Mouse (Mus musculus): ENCODE results near the gene Lamc1.

The Lamc1 gene

GRCm38 (mm10) chr1:153296035-153296434, 36.6 kb downstream of the Lamc1 start:
- no peak for DNase-seq

- no peak for DNase-seq
Observed at GRCm38 (mm10) chr1:153292892-153293291, 39.7 kb downstream of the Lamc1 start.

- no peak for DNase-seq
Observed at GRCm38 (mm10) chr1:153292202-153292601, 40.4 kb downstream of the Lamc1 start.

- DNase-seq, result no peak
Observed at GRCm38 (mm10) chr1:153291416-153291815, 41.2 kb downstream of the Lamc1 start.

- DNase-seq, result peak; percentile 34
Observed at GRCm38 (mm10) chr1:153288010-153288409, 44.6 kb downstream of the Lamc1 start.

GRCm38 (mm10) chr1:153287443-153287842, 45.1 kb downstream of the Lamc1 start:
- no peak for DNase-seq

- DNase-seq, result no peak
Observed at GRCm38 (mm10) chr1:153286216-153286615, 46.4 kb downstream of the Lamc1 start.

- no peak for DNase-seq
Observed at GRCm38 (mm10) chr1:153285188-153285587, 47.4 kb downstream of the Lamc1 start.

GRCm38 (mm10) chr1:153282342-153282975, 50.1 kb downstream of the Lamc1 start:
- DNase-seq, result no peak

- DNase-seq, result no peak
Observed at GRCm38 (mm10) chr1:153281483-153281882, 51.1 kb downstream of the Lamc1 start.

GRCm38 (mm10) chr1:153280411-153280810, 52.2 kb downstream of the Lamc1 start:
- DNase-seq, result no peak

GRCm38 (mm10) chr1:153278028-153278613, 54.5 kb downstream of the Lamc1 start:
- DNase-seq, result no peak

- DNase-seq, result no peak
Observed at GRCm38 (mm10) chr1:153275466-153275865, 57.1 kb downstream of the Lamc1 start.

GRCm38 (mm10) chr1:153274611-153275010, 58.0 kb downstream of the Lamc1 start:
- no peak for DNase-seq

- DNase-seq, result no peak
Observed at GRCm38 (mm10) chr1:153273657-153274056, 58.9 kb downstream of the Lamc1 start.

- no peak for DNase-seq
Observed at GRCm38 (mm10) chr1:153270827-153271226, 61.8 kb downstream of the Lamc1 start.

- no peak for DNase-seq
Observed at GRCm38 (mm10) chr1:153269681-153270080, 62.9 kb downstream of the Lamc1 start.

- DNase-seq, result no peak
Observed at GRCm38 (mm10) chr1:153268806-153269309, 63.7 kb downstream of the Lamc1 start.

- no peak for DNase-seq
Observed at GRCm38 (mm10) chr1:153268306-153268705, 64.3 kb downstream of the Lamc1 start.

GRCm38 (mm10) chr1:153267730-153268129, 64.9 kb downstream of the Lamc1 start:
- DNase-seq, result no peak

GRCm38 (mm10) chr1:153266891-153267290, 65.7 kb downstream of the Lamc1 start:
- no peak for DNase-seq

- DNase-seq, result no peak
Observed at GRCm38 (mm10) chr1:153265579-153265978, 67.0 kb downstream of the Lamc1 start.

- no peak for DNase-seq
Observed at GRCm38 (mm10) chr1:153265066-153265465, 67.5 kb downstream of the Lamc1 start.

GRCm38 (mm10) chr1:153259752-153260300, 72.8 kb downstream of the Lamc1 start:
- no peak for DNase-seq
